Mouse (Mus musculus) gastrocnemius, adult 8-10 months (tissue): ENCODE data around the gene Col8a2. TPM values are rescaled to one million over a fixed set of nuclear protein-coding genes. Genes with fewer than 3 reads are reported as not detected.

Experiments used
- DNase-seq, 2 experiments: peaks; one replicate each; pipeline ENCODE4 v3.0.0; 2022; ENCODE audit warnings: low spot score in 2 of 2
- total RNA-seq, 4 experiments: library from RNA; stranded (reverse); gene quantifications; 2 replicates each; pipeline ENCODE4 v1.2.4; 2022

Gene Col8a2
- total RNA-seq, 4 experiments from 2014 or later = 0.46 to 1.6 (median 1.1) TPM

- peak; percentile 88 to 93 for DNase-seq
Measured at GRCm38 (mm10) chr4:126260520-126261201, 25.9 kb upstream of the Col8a2 start.

GRCm38 (mm10) chr4:126261266-126261665 lies 25.3 kb upstream of the Col8a2 start:
- no peak for DNase-seq

GRCm38 (mm10) chr4:126261675-126262074 lies 24.9 kb upstream of the Col8a2 start:
- DNase-seq = no peak

GRCm38 (mm10) chr4:126262119-126262807 lies 24.3 kb upstream of the Col8a2 start, which contains the start of gene Trappc3:
Trappc3 (plus strand) TSS chr4:126262325.
- peak; percentile 100 for DNase-seq

GRCm38 (mm10) chr4:126269292-126269691 lies 17.3 kb upstream of the Col8a2 start:
- no peak for DNase-seq

- no peak for DNase-seq
Measured at GRCm38 (mm10) chr4:126273753-126274152, 12.8 kb upstream of the Col8a2 start.

GRCm38 (mm10) chr4:126275081-126275480 lies 11.5 kb upstream of the Col8a2 start:
- DNase-seq = no peak

- no peak for DNase-seq
Measured at GRCm38 (mm10) chr4:126275681-126276131, 10.9 kb upstream of the Col8a2 start.

- DNase-seq = peak in 1 of 2 experiments; percentile 33
Measured at GRCm38 (mm10) chr4:126277906-126278564, 8.6 kb upstream of the Col8a2 start.

GRCm38 (mm10) chr4:126278565-126278915 lies 8.1 kb upstream of the Col8a2 start:
- DNase-seq = no peak

GRCm38 (mm10) chr4:126278961-126279360 lies 7.6 kb upstream of the Col8a2 start:
- no peak for DNase-seq

GRCm38 (mm10) chr4:126281706-126282105 lies 4.9 kb upstream of the Col8a2 start:
- DNase-seq = no peak

GRCm38 (mm10) chr4:126283582-126283981 lies 3.0 kb upstream of the Col8a2 start:
- no peak for DNase-seq

GRCm38 (mm10) chr4:126287302-126287995 lies 856 bp downstream of the Col8a2 start:
- DNase-seq = no peak

- DNase-seq = no peak
Measured at GRCm38 (mm10) chr4:126288085-126288666, 1.6 kb downstream of the Col8a2 start.

- no peak for DNase-seq
Measured at GRCm38 (mm10) chr4:126290314-126290713, 3.7 kb downstream of the Col8a2 start.

GRCm38 (mm10) chr4:126291196-126291595 lies 4.6 kb downstream of the Col8a2 start:
- no peak for DNase-seq

- DNase-seq = no peak
Measured at GRCm38 (mm10) chr4:126295152-126295551, 8.6 kb downstream of the Col8a2 start.

GRCm38 (mm10) chr4:126295937-126296336 lies 9.3 kb downstream of the Col8a2 start:
- DNase-seq = no peak

GRCm38 (mm10) chr4:126296617-126297101 lies 10.1 kb downstream of the Col8a2 start:
- DNase-seq = peak; percentile 54 to 68
